8 mouse cellular contexts compared by ENCODE assay signal in genomic region chr17:37203206-37203916, GRCm38 (mm10). TPM values are rescaled to one million over a fixed set of nuclear protein-coding genes. Genes with fewer than 3 reads are reported as not detected.
DNase-seq lines count a peak whose midpoint lies in the region; ATAC-seq and TF ChIP-seq lines count a peak whose summit lies in the region.

No protein-coding gene starts in this region.

- WGBS in kidney, embryonic 14.5 days, result under 1% methylated on average over 4 of the region's 4 CpGs
- under 1% methylated on average over 4 of the region's 4 CpGs for WGBS in limb, embryonic 14.5 days
- under 1% methylated on average over 4 of the region's 4 CpGs for WGBS in stomach, embryonic 16.5 days

- H3K4me2 ChIP-seq in kidney, embryonic 14.5 days (replicated peaks; ENCODE audit: low read depth, low read length), result no peak overlapping the region
- no peak overlapping the region for H3K4me2 ChIP-seq in limb, embryonic 14.5 days (replicated peaks; ENCODE audit: low read depth, low read length, severe bottlenecking)
- no peak overlapping the region for H3K4me2 ChIP-seq in stomach, embryonic 16.5 days (ENCODE audit: low read depth, low read length)

- no peak overlapping the region for H3K4me3 ChIP-seq in kidney, embryonic 14.5 days (ENCODE audit: low read length)
- H3K4me3 ChIP-seq in limb, embryonic 14.5 days (replicated peaks; ENCODE audit: low read length), result no peak overlapping the region
- no peak overlapping the region for H3K4me3 ChIP-seq in stomach, embryonic 16.5 days (replicated peaks; ENCODE audit: low read length)

- no peaks in the 10 kb centered on the region for H3K4me1 ChIP-seq in kidney, embryonic 14.5 days (ENCODE audit: control insufficient read depth, insufficient read depth, low read length)
- no peaks in the 10 kb centered on the region for H3K4me1 ChIP-seq in limb, embryonic 14.5 days (ENCODE audit: control insufficient read depth, insufficient read depth, low read length)
- H3K4me1 ChIP-seq in stomach, embryonic 16.5 days (ENCODE audit: control insufficient read depth, insufficient read depth, low read length), result no peaks in the 10 kb centered on the region

- H3K9me3 ChIP-seq in kidney, embryonic 14.5 days (ENCODE audit: control insufficient read depth, low read length), result no peaks in the 10 kb centered on the region
- H3K9me3 ChIP-seq in limb, embryonic 14.5 days (ENCODE audit: control insufficient read depth, low read length), result no peaks in the 10 kb centered on the region
- H3K9me3 ChIP-seq in stomach, embryonic 16.5 days (replicated peaks; ENCODE audit: control insufficient read depth, low read length), result no peaks in the 10 kb centered on the region

- H3K27me3 ChIP-seq in kidney, embryonic 14.5 days (ENCODE audit: control insufficient read depth, insufficient read depth, low read length), result peaks cover 5% of the 10 kb centered on the region
- peaks cover 1% of the 10 kb centered on the region; the same call in 1 of the 2 replicates for H3K27me3 ChIP-seq in limb, embryonic 14.5 days (ENCODE audit: control insufficient read depth, insufficient read depth, low read length)
- H3K27me3 ChIP-seq in stomach, embryonic 16.5 days (ENCODE audit: control insufficient read depth, insufficient read depth, low read length), result peaks cover 3% of the 10 kb centered on the region; the same call in 1 of the 2 replicates

- H3K9ac ChIP-seq in kidney, embryonic 14.5 days (ENCODE audit: low read depth, low read length), result no peak overlapping the region
- no peak overlapping the region for H3K9ac ChIP-seq in limb, embryonic 14.5 days (ENCODE audit: low read depth, low read length, severe bottlenecking)
- no peak overlapping the region for H3K9ac ChIP-seq in stomach, embryonic 16.5 days (ENCODE audit: low read length)

- DNase-seq in 3134 (ENCODE audit: extremely low read depth, insufficient read length, low spot score), result peak; percentile 32
- peak; percentile 65 to 77 for DNase-seq in adrenal gland, adult 18-20 months (ENCODE audit: low spot score in 2 of 2)
- DNase-seq in embryo, embryonic 11.5 days (ENCODE audit: low read depth, low spot score), result peak; percentile 72
- DNase-seq in limb, embryonic 14.5 days (ENCODE audit: low spot score), result peak; percentile 87
- DNase-seq in natural killer cell, adult 2 months (ENCODE audit: low spot score in 2 of 2), result peak; percentile 60 to 70

- peak; percentile 100 for ATAC-seq in granulocyte monocyte progenitor cell, adult 5-6 weeks (replicated peaks; ENCODE audit: poor library complexity, severe bottlenecking)
- peak; percentile 92 for ATAC-seq in kidney, embryonic 14.5 days (ENCODE audit: low FRiP score, low TSS enrichment)
- peak; percentile 67; the same call in 1 of the 2 replicates for ATAC-seq in limb, embryonic 14.5 days (ENCODE audit: low FRiP score, low read depth)
- peak; percentile 72; the same call in 1 of the 2 replicates for ATAC-seq in stomach, embryonic 16.5 days (ENCODE audit: insufficient read depth, low FRiP score)

- H3K27ac ChIP-seq in kidney, embryonic 14.5 days (ENCODE audit: low read depth, low read length), result no peak overlapping the region
- H3K27ac ChIP-seq in limb, embryonic 14.5 days (replicated peaks; ENCODE audit: low read depth, low read length), result no peak overlapping the region
- no peak overlapping the region for H3K27ac ChIP-seq in stomach, embryonic 16.5 days (ENCODE audit: low read length)

- peak; percentile 22; the same call in 1 of the 2 replicates for TF ChIP-seq POLR2A in limb, embryonic 14.5 days (IDR thresholded peaks at IDR 0.05; ENCODE audit: borderline replicate concordance, extremely low read depth, insufficient read depth, insufficient read length)

- H3K36me3 ChIP-seq in kidney, embryonic 14.5 days (ENCODE audit: control insufficient read depth, insufficient read depth, low read length), result no peaks in the 10 kb centered on the region
- no peaks in the 10 kb centered on the region for H3K36me3 ChIP-seq in limb, embryonic 14.5 days (ENCODE audit: control insufficient read depth, insufficient read depth, low read length)
- H3K36me3 ChIP-seq in stomach, embryonic 16.5 days (ENCODE audit: control insufficient read depth, insufficient read depth, low read length), result no peaks in the 10 kb centered on the region

RNA-seq across cellular contexts. Expression of gene Olfr94, which starts 2.6 kb away (rescaled TPM):
- not detected for total RNA-seq in adrenal gland, adult 18-20 months (2021)
- total RNA-seq in granulocyte monocyte progenitor cell, adult 5-6 weeks (2014; fragmentation: Nextera tagmentation), result not detected in 2 replicates
- total RNA-seq in granulocyte monocyte progenitor cell, adult 5-6 weeks (2017), result not detected in 2 replicates
- polyA plus RNA-seq in kidney, embryonic 14.5 days (2014; fragmentation: Nextera tagmentation; extraction: Ambion mirVana), result not detected in 2 replicates
- not detected in 2 replicates for polyA plus RNA-seq in limb, embryonic 14.5 days (2012; rRNA removed)
- not detected in 2 replicates for polyA plus RNA-seq in limb, embryonic 14.5 days (2014; fragmentation: Nextera tagmentation; extraction: Ambion mirVana)
- not detected in 2 replicates for polyA plus RNA-seq in stomach, embryonic 16.5 days (2015; fragmentation: Nextera tagmentation; extraction: Ambion mirVana)

RNA-seq across cellular contexts. Expression of gene Olfr95, which starts 9.6 kb away (rescaled TPM):
- not detected for total RNA-seq in adrenal gland, adult 18-20 months (2021)
- not detected in 2 replicates for total RNA-seq in granulocyte monocyte progenitor cell, adult 5-6 weeks (2014; fragmentation: Nextera tagmentation)
- not detected in 2 replicates for total RNA-seq in granulocyte monocyte progenitor cell, adult 5-6 weeks (2017)
- polyA plus RNA-seq in kidney, embryonic 14.5 days (2014; fragmentation: Nextera tagmentation; extraction: Ambion mirVana), result not detected in 2 replicates
- polyA plus RNA-seq in limb, embryonic 14.5 days (2012; rRNA removed), result not detected in 2 replicates
- not detected in 2 replicates for polyA plus RNA-seq in limb, embryonic 14.5 days (2014; fragmentation: Nextera tagmentation; extraction: Ambion mirVana)
- polyA plus RNA-seq in stomach, embryonic 16.5 days (2015; fragmentation: Nextera tagmentation; extraction: Ambion mirVana), result not detected in 2 replicates

RNA-seq across cellular contexts. Expression of gene Ubd, which starts 9.7 kb away (rescaled TPM):
- under 1 TPM in 1 of 2 experiments, not detected in 1; 0.67 TPM for total RNA-seq in adrenal gland, adult 18-20 months (2021)
- total RNA-seq in granulocyte monocyte progenitor cell, adult 5-6 weeks (2014; fragmentation: Nextera tagmentation), result not detected in 2 replicates
- not detected in 2 replicates for total RNA-seq in granulocyte monocyte progenitor cell, adult 5-6 weeks (2017)
- not detected in 2 replicates for polyA plus RNA-seq in kidney, embryonic 14.5 days (2014; fragmentation: Nextera tagmentation; extraction: Ambion mirVana)
- polyA plus RNA-seq in limb, embryonic 14.5 days (2012; rRNA removed), result not detected in 2 replicates
- not detected in 2 replicates for polyA plus RNA-seq in limb, embryonic 14.5 days (2014; fragmentation: Nextera tagmentation; extraction: Ambion mirVana)
- not detected in 2 replicates for polyA plus RNA-seq in stomach, embryonic 16.5 days (2015; fragmentation: Nextera tagmentation; extraction: Ambion mirVana)

RNA-seq across cellular contexts. Expression of gene Olfr96, which starts 16.6 kb away (rescaled TPM):
- total RNA-seq in adrenal gland, adult 18-20 months (2021), result not detected
- total RNA-seq in granulocyte monocyte progenitor cell, adult 5-6 weeks (2014; fragmentation: Nextera tagmentation), result not detected in 2 replicates
- not detected in 2 replicates for total RNA-seq in granulocyte monocyte progenitor cell, adult 5-6 weeks (2017)
- polyA plus RNA-seq in kidney, embryonic 14.5 days (2014; fragmentation: Nextera tagmentation; extraction: Ambion mirVana), result not detected in 2 replicates
- polyA plus RNA-seq in limb, embryonic 14.5 days (2012; rRNA removed), result not detected in 2 replicates
- not detected in 2 replicates for polyA plus RNA-seq in limb, embryonic 14.5 days (2014; fragmentation: Nextera tagmentation; extraction: Ambion mirVana)
- not detected in 2 replicates for polyA plus RNA-seq in stomach, embryonic 16.5 days (2015; fragmentation: Nextera tagmentation; extraction: Ambion mirVana)

RNA-seq across cellular contexts. Expression of gene Olfr97, which starts 33.8 kb away (rescaled TPM):
- not detected for total RNA-seq in adrenal gland, adult 18-20 months (2021)
- not detected in 2 replicates for total RNA-seq in granulocyte monocyte progenitor cell, adult 5-6 weeks (2014; fragmentation: Nextera tagmentation)
- total RNA-seq in granulocyte monocyte progenitor cell, adult 5-6 weeks (2017), result not detected in 2 replicates
- not detected in 2 replicates for polyA plus RNA-seq in kidney, embryonic 14.5 days (2014; fragmentation: Nextera tagmentation; extraction: Ambion mirVana)
- not detected in 2 replicates for polyA plus RNA-seq in limb, embryonic 14.5 days (2012; rRNA removed)
- not detected in 2 replicates for polyA plus RNA-seq in limb, embryonic 14.5 days (2014; fragmentation: Nextera tagmentation; extraction: Ambion mirVana)
- not detected in 2 replicates for polyA plus RNA-seq in stomach, embryonic 16.5 days (2015; fragmentation: Nextera tagmentation; extraction: Ambion mirVana)

Comparison
In these comparisons a context has a peak if more than half of its experiments do, and no peak if none do; other contexts are left out.
1. DNase-seq: peak in every context shown above with its lines; median percentile 87 in limb, embryonic 14.5 days; 72 in embryo, embryonic 11.5 days; 71 in adrenal gland, adult 18-20 months; 65 in natural killer cell, adult 2 months; 32 in 3134.